In the genomic region with DNA sequence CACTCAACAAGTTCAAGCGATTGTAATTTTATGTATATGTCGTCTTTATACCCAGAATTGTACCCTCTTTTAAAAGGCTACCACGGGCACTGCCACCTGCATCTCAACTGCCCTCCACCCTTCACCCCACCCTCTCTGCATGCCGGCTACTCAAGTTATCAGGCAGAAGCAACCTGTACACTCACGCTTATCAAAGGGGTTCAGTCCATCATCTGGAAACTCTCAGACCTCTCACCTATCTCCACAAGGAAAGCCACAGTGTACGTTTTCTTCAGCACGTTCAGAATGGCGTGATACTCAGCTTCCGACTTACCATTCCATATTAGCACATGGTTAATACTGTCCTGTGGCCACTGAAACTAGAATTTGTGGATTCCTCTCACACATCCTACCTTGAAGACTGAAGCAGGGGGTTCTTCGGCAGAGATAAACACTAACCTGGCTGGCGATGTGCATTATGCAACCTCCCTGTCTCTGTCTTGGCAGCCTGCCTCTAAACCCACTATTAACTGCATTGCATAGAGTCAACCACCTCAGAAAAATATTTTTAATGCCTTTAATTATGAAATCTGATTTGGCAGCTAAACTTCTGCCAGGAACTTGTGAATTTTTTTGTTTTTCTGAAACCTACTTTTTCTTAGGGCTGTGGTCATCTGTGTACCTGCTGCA, we compare ENCODE assay signal across 10 mouse cellular contexts. TPM values are rescaled to one million over a fixed set of nuclear protein-coding genes. Genes with fewer than 3 reads are reported as not detected.
DNase-seq lines count a peak whose midpoint lies in the region; ATAC-seq and TF ChIP-seq lines count a peak whose summit lies in the region.
"Had no signal": no experiment of that assay in that cellular context is flagged by ENCODE, and none has a peak within 500 bp of the region (broad histone marks: within the 10 kb centered on the region; RNA-seq: fewer than 3 reads in every experiment).

No protein-coding gene starts in this region.

- H3K36me3 ChIP-seq in heart, embryonic 13.5 days = peaks cover 66% of the 10 kb centered on the region
- peaks cover 90% of the 10 kb centered on the region for H3K36me3 ChIP-seq in G1E (replicated peaks)
- peaks cover 95% of the 10 kb centered on the region for H3K36me3 ChIP-seq in liver, embryonic 13.5 days

- H3K9ac ChIP-seq in heart, embryonic 13.5 days = no peak overlapping the region
- H3K9ac ChIP-seq in liver, embryonic 13.5 days = peak overlapping the region; percentile 77
- H3K9ac ChIP-seq: embryonic facial prominence, embryonic 15.5 days had no signal

- H3K27ac ChIP-seq in heart, embryonic 13.5 days (replicated peaks) = no peak overlapping the region; the same call in 1 of the 2 replicates
- peak overlapping the region; percentile 97 for H3K27ac ChIP-seq in liver, embryonic 13.5 days
- H3K27ac ChIP-seq: embryonic facial prominence, embryonic 15.5 days had no signal

- no peaks in the 10 kb centered on the region for H3K27me3 ChIP-seq in heart, embryonic 13.5 days (replicated peaks)
- no peaks in the 10 kb centered on the region for H3K27me3 ChIP-seq in G1E (ENCODE audit: insufficient read depth, low read length)
- H3K27me3 ChIP-seq in liver, embryonic 13.5 days = no peaks in the 10 kb centered on the region
- H3K27me3 ChIP-seq: CH12.LX; embryonic facial prominence, embryonic 15.5 days had no signal

- WGBS in heart, embryonic 13.5 days = 70% methylated on average over 11 of the region's 11 CpGs
- 25% methylated on average over 11 of the region's 11 CpGs for WGBS in liver, embryonic 13.5 days (ENCODE audit: insufficient replicate concordance)

- no peak for DNase-seq in heart, adult 11 months
- DNase-seq in G1E (ENCODE audit: low spot score) = peak; percentile 33
- peak; percentile 85 for DNase-seq in c-Kit-negative CD71-positive TER-119-positive erythroid progenitor cells, embryonic 14.5 days (ENCODE audit: low read depth, low spot score)
- DNase-seq in liver, embryonic 13.5 days = peak; percentile 89
- DNase-seq in adrenal gland, postnatal 10 days = no peak
- no peak for DNase-seq in adrenal gland, postnatal 14 days
- DNase-seq: left cerebral cortex, postnatal 4 days had no signal

- no peak for TF ChIP-seq CTCF in G1E (IDR thresholded peaks at IDR 0.05; ENCODE audit: low read depth, low read length)

- H3K4me3 ChIP-seq in heart, embryonic 13.5 days = no peak overlapping the region
- H3K4me3 ChIP-seq in G1E (ENCODE audit: low read depth, low read length) = peak overlapping the region; percentile 39; the same call in 1 of the 2 replicates
- peak overlapping the region; percentile 34 for H3K4me3 ChIP-seq in liver, embryonic 13.5 days (replicated peaks)
- H3K4me3 ChIP-seq: embryonic facial prominence, embryonic 15.5 days had no signal

- H3K4me2 ChIP-seq in heart, embryonic 13.5 days = peak overlapping the region; percentile 11; the same call in 1 of the 2 replicates
- H3K4me2 ChIP-seq in liver, embryonic 13.5 days = peak overlapping the region; percentile 64
- H3K4me2 ChIP-seq: embryonic facial prominence, embryonic 15.5 days had no signal

- H3K9me3 ChIP-seq in heart, embryonic 13.5 days = no peaks in the 10 kb centered on the region
- H3K9me3 ChIP-seq in G1E (replicated peaks) = peaks cover 16% of the 10 kb centered on the region
- H3K9me3 ChIP-seq in liver, embryonic 13.5 days (replicated peaks) = peaks cover 12% of the 10 kb centered on the region
- H3K9me3 ChIP-seq: embryonic facial prominence, embryonic 15.5 days had no signal

- H3K4me1 ChIP-seq in heart, embryonic 13.5 days = peaks cover 54% of the 10 kb centered on the region
- peaks cover 92% of the 10 kb centered on the region for H3K4me1 ChIP-seq in G1E (ENCODE audit: insufficient read depth, low read depth, low read length)
- peaks cover 98% of the 10 kb centered on the region for H3K4me1 ChIP-seq in liver, embryonic 13.5 days (replicated peaks)

- no peak for ATAC-seq in heart, embryonic 13.5 days (ENCODE audit: extremely low read depth, insufficient number of reproducible peaks, low FRiP score, low TSS enrichment)
- peak; percentile 37 for ATAC-seq in G1E (ENCODE audit: extremely low read depth, insufficient number of reproducible peaks, low FRiP score, poor library complexity, severe bottlenecking)
- peak; percentile 89 for ATAC-seq in liver, embryonic 13.5 days (ENCODE audit: low read depth)

RNA-seq across cellular contexts. Expression of gene Foxo3, which starts 11.4 kb away (rescaled TPM):
- polyA plus RNA-seq in heart, embryonic 13.5 days (2015; fragmentation: Nextera tagmentation; extraction: Ambion mirVana) = 4.4 and 4.8 TPM in 2 replicates
- total RNA-seq in G1E (2014; fragmentation: Nextera tagmentation) (67.1 and 98.4 TPM in 2 replicates), G1E (2017) (39.3 and 45.5 TPM in 2 replicates)
- 59.2 and 67.0 TPM in 2 replicates for polyA plus RNA-seq in G1E (2012)
- 14.5 and 15.2 TPM in 2 replicates for polyA plus RNA-seq in liver, embryonic 13.5 days (2015; fragmentation: Nextera tagmentation; extraction: Ambion mirVana)
- 10 to 100 TPM; 45.4 to 48.2 TPM for total RNA-seq in adrenal gland, postnatal 10 days (2021)
- 49.0 and 55.7 TPM in 2 replicates for total RNA-seq in adrenal gland, postnatal 14 days (2021)

Comparison
In these comparisons a context has a peak if more than half of its experiments do, and no peak if none do; other contexts are left out.
1. DNase-seq: peak in G1E (single experiment), c-Kit-negative CD71-positive TER-119-positive erythroid progenitor cells, embryonic 14.5 days (single experiment) and liver, embryonic 13.5 days (single experiment); none in heart, adult 11 months (single experiment), adrenal gland, postnatal 10 days (single experiment) and adrenal gland, postnatal 14 days (single experiment).